Mouse (Mus musculus) lung, adult 2 months (tissue): Measurements from ENCODE around the gene Ccdc91.

Experiments used
- CTCF ChIP-seq: fragments of 200-500 bp; IDR thresholded peaks from 2 replicates; pipeline ENCODE4 v1.5.1; 2011; ENCODE audit warnings: mild to moderate bottlenecking, low read length, control low read depth; ENCODE audit not compliant: insufficient read depth
- POLR2A ChIP-seq: fragments of 200-500 bp; IDR thresholded peaks from 2 replicates; pipeline ENCODE4 v1.6.1; 2011; ENCODE audit warnings: low read depth, mild to moderate bottlenecking, control low read depth, low read length, borderline replicate concordance; ENCODE audit errors: extremely low read depth

DNA sequence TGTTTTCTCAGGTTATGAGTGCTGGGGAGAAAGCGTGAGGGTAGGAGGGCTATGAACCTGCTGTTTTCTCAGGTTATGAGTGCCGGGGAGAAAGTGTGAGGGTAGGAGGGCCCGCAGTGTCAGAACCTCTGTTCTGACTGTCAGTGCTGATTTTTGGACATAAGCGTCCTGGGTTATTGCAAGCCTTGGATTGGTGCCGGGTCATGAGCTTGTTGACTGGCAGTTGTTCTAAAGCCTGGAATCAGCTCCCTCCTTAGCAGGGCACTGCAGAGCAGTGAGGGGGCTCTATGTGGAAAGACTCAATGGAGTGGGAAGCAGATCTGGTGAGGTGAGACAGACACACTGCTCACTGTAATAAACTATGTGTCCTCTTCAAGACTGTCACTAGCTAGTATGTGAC lies 5.5 kb downstream of the Ccdc91 start:
- TF ChIP-seq CTCF (no peak), POLR2A (no peak)
